Mouse (Mus musculus): ENCODE results near the gene Zmat5. TPM values are rescaled to one million over a fixed set of nuclear protein-coding genes. Genes with fewer than 3 reads are reported as not detected.

The Zmat5 gene
- total RNA-seq, 1 experiment from 2014 or later = 8.8 TPM

GRCm38 (mm10) chr11:4721728-4722127, 17.2 kb downstream of the Zmat5 start:
- ATAC-seq (replicated peaks; ENCODE audit: insufficient number of reproducible peaks, low FRiP score, low TSS enrichment, poor library complexity, severe bottlenecking) = no peak

- ATAC-seq (replicated peaks; ENCODE audit: insufficient number of reproducible peaks, low FRiP score, low TSS enrichment, poor library complexity, severe bottlenecking) = no peak
Measured at GRCm38 (mm10) chr11:4729603-4730002, 25.1 kb downstream of the Zmat5 start.

- no peak for ATAC-seq (replicated peaks; ENCODE audit: insufficient number of reproducible peaks, low FRiP score, low TSS enrichment, poor library complexity, severe bottlenecking)
Measured at GRCm38 (mm10) chr11:4730096-4730495, 25.6 kb downstream of the Zmat5 start.

- no peak for ATAC-seq (replicated peaks; ENCODE audit: insufficient number of reproducible peaks, low FRiP score, low TSS enrichment, poor library complexity, severe bottlenecking)
Measured at GRCm38 (mm10) chr11:4730913-4731312, 26.4 kb downstream of the Zmat5 start.

GRCm38 (mm10) chr11:4731781-4732180, 27.3 kb downstream of the Zmat5 start:
- no peak for ATAC-seq (replicated peaks; ENCODE audit: insufficient number of reproducible peaks, low FRiP score, low TSS enrichment, poor library complexity, severe bottlenecking)

GRCm38 (mm10) chr11:4734179-4734578, 29.7 kb downstream of the Zmat5 start:
- no peak for ATAC-seq (replicated peaks; ENCODE audit: insufficient number of reproducible peaks, low FRiP score, low TSS enrichment, poor library complexity, severe bottlenecking)

GRCm38 (mm10) chr11:4736355-4736754, 31.9 kb downstream of the Zmat5 start:
- no peak for ATAC-seq (replicated peaks; ENCODE audit: insufficient number of reproducible peaks, low FRiP score, low TSS enrichment, poor library complexity, severe bottlenecking)

GRCm38 (mm10) chr11:4737682-4738081, 33.2 kb downstream of the Zmat5 start:
- ATAC-seq (replicated peaks; ENCODE audit: insufficient number of reproducible peaks, low FRiP score, low TSS enrichment, poor library complexity, severe bottlenecking) = no peak

GRCm38 (mm10) chr11:4738719-4739118, 34.2 kb downstream of the Zmat5 start:
- no peak for ATAC-seq (replicated peaks; ENCODE audit: insufficient number of reproducible peaks, low FRiP score, low TSS enrichment, poor library complexity, severe bottlenecking)

GRCm38 (mm10) chr11:4740785-4741184, 36.3 kb downstream of the Zmat5 start:
- no peak for ATAC-seq (replicated peaks; ENCODE audit: insufficient number of reproducible peaks, low FRiP score, low TSS enrichment, poor library complexity, severe bottlenecking)

GRCm38 (mm10) chr11:4744691-4745090, 40.2 kb downstream of the Zmat5 start:
- ATAC-seq (replicated peaks; ENCODE audit: insufficient number of reproducible peaks, low FRiP score, low TSS enrichment, poor library complexity, severe bottlenecking) = no peak

GRCm38 (mm10) chr11:4745969-4746368, 41.5 kb downstream of the Zmat5 start:
- no peak for ATAC-seq (replicated peaks; ENCODE audit: insufficient number of reproducible peaks, low FRiP score, low TSS enrichment, poor library complexity, severe bottlenecking)

- no peak for ATAC-seq (replicated peaks; ENCODE audit: insufficient number of reproducible peaks, low FRiP score, low TSS enrichment, poor library complexity, severe bottlenecking)
Measured at GRCm38 (mm10) chr11:4746733-4747132, 42.3 kb downstream of the Zmat5 start, which contains the start of gene Cabp7. Gene Cabp7 (minus strand): TSS chr11:4746778.

GRCm38 (mm10) chr11:4747285-4747684, 42.8 kb downstream of the Zmat5 start:
- ATAC-seq (replicated peaks; ENCODE audit: insufficient number of reproducible peaks, low FRiP score, low TSS enrichment, poor library complexity, severe bottlenecking) = no peak

- no peak for ATAC-seq (replicated peaks; ENCODE audit: insufficient number of reproducible peaks, low FRiP score, low TSS enrichment, poor library complexity, severe bottlenecking)
Measured at GRCm38 (mm10) chr11:4750263-4750662, 45.8 kb downstream of the Zmat5 start.

- no peak for ATAC-seq (replicated peaks; ENCODE audit: insufficient number of reproducible peaks, low FRiP score, low TSS enrichment, poor library complexity, severe bottlenecking)
Measured at GRCm38 (mm10) chr11:4752836-4753235, 48.4 kb downstream of the Zmat5 start.

GRCm38 (mm10) chr11:4754036-4754435, 49.6 kb downstream of the Zmat5 start:
- no peak for ATAC-seq (replicated peaks; ENCODE audit: insufficient number of reproducible peaks, low FRiP score, low TSS enrichment, poor library complexity, severe bottlenecking)

GRCm38 (mm10) chr11:4754867-4755266, 50.4 kb downstream of the Zmat5 start:
- no peak for ATAC-seq (replicated peaks; ENCODE audit: insufficient number of reproducible peaks, low FRiP score, low TSS enrichment, poor library complexity, severe bottlenecking)

GRCm38 (mm10) chr11:4756460-4756859, 52.0 kb downstream of the Zmat5 start:
- no peak for ATAC-seq (replicated peaks; ENCODE audit: insufficient number of reproducible peaks, low FRiP score, low TSS enrichment, poor library complexity, severe bottlenecking)

- no peak for ATAC-seq (replicated peaks; ENCODE audit: insufficient number of reproducible peaks, low FRiP score, low TSS enrichment, poor library complexity, severe bottlenecking)
Measured at GRCm38 (mm10) chr11:4756984-4757788, 52.7 kb downstream of the Zmat5 start.

- ATAC-seq (replicated peaks; ENCODE audit: insufficient number of reproducible peaks, low FRiP score, low TSS enrichment, poor library complexity, severe bottlenecking) = no peak
Measured at GRCm38 (mm10) chr11:4757789-4758158, 53.3 kb downstream of the Zmat5 start.
